Mouse (Mus musculus) intestine, embryonic 14.5 days (tissue): ENCODE measurements around the gene Masp2. TPM values are rescaled to one million over a fixed set of nuclear protein-coding genes. Genes with fewer than 3 reads are reported as not detected.

Experiments
- ATAC-seq: fragments of 200-750 bp; cut with Nextera tagmentation; replicated peaks from 2 replicates; pipeline ENCODE4 v1.8.0; 2017; ENCODE audit warnings: low read depth, moderate number of reproducible peaks, moderate TSS enrichment, moderate library complexity; ENCODE audit not compliant: low FRiP score, low TSS enrichment
- DNase-seq: peaks from one replicate; pipeline ENCODE4 v3.0.0-alpha.2; 2018; ENCODE audit warnings: low spot score
- H3K27ac ChIP-seq: fragments of 300-500 bp; sonication (generic); 2 replicates; pipeline ENCODE4 v1.5.1; 2014; ENCODE audit warnings: low read depth, mild to moderate bottlenecking, control low read depth
- H3K27me3 ChIP-seq: fragments of 300-500 bp; sonication (generic); replicated peaks from 2 replicates; pipeline ENCODE4 v1.6.1; 2014; ENCODE audit warnings: low read length, control low read depth; ENCODE audit not compliant: control insufficient read depth, insufficient read depth
- H3K36me3 ChIP-seq: fragments of 300-500 bp; sonication (generic); 2 replicates; pipeline ENCODE4 v1.6.1; 2014; ENCODE audit warnings: low read length, control low read depth; ENCODE audit not compliant: control insufficient read depth, insufficient read depth
- H3K4me1 ChIP-seq: fragments of 300-500 bp; sonication (generic); replicated peaks from 2 replicates; pipeline ENCODE4 v1.6.1; 2014; ENCODE audit warnings: low read length, control low read depth, mixed read lengths; ENCODE audit not compliant: control insufficient read depth, insufficient read depth
- H3K4me2 ChIP-seq: fragments of 300-500 bp; sonication (generic); 2 replicates; pipeline ENCODE4 v1.6.1; 2014; ENCODE audit warnings: low read length
- H3K4me3 ChIP-seq: fragments of 300-500 bp; sonication (generic); 2 replicates; pipeline ENCODE4 v1.5.1; 2014; ENCODE audit warnings: low read depth, low read length, control low read depth, mixed read lengths
- H3K9ac ChIP-seq: fragments of 300-500 bp; sonication (generic); 2 replicates; pipeline ENCODE4 v1.6.1; 2014; ENCODE audit warnings: mild to moderate bottlenecking, low read length
- H3K9me3 ChIP-seq: fragments of 300-500 bp; sonication (generic); 2 replicates; pipeline ENCODE4 v1.6.1; 2016; ENCODE audit warnings: low read length, control low read depth; ENCODE audit not compliant: control insufficient read depth
- WGBS: fragments of 180-500 bp; shearing (Covaris S2); extraction: QIAGEN DNeasy Blood & Tissue Kit; methylation state at CpG from one replicate; pipeline ENCODE4 v1.1.7; 2014; 5-methylcytosine and 5-hydroxymethylcytosine counted together
- polyA plus RNA-seq: library from polyadenylated mRNA; unstranded; fragments of >200 nt; fragmentation: Nextera tagmentation; extraction: Ambion mirVana; gene quantifications from 2 replicates; pipeline ENCODE4 v1.2.1, GENCODE M21; 2014

The Masp2 gene
- polyA plus RNA-seq, 1 experiment from 2014 or later, result 0.28 TPM

- DNase-seq (no peak), ATAC-seq (no peak)
- no peaks in the 10 kb centered on the region for H3K4me1 ChIP-seq
- no peaks in the 10 kb centered on the region for H3K9me3 ChIP-seq
- H3K27ac ChIP-seq, result no peak overlapping the region
- no peak overlapping the region for H3K4me3 ChIP-seq
- H3K36me3 ChIP-seq, result no peaks in the 10 kb centered on the region
- H3K9ac ChIP-seq, result no peak overlapping the region
- WGBS, result 78% methylated on average over 7 of the region's 7 CpGs
- H3K27me3 ChIP-seq, result no peaks in the 10 kb centered on the region
- H3K4me2 ChIP-seq, result no peak overlapping the region
Observed at GRCm38 (mm10) chr4:148604141-148604540, 1.8 kb downstream of the Masp2 start.

GRCm38 (mm10) chr4:148604541-148605165 is 2.3 kb downstream of the Masp2 start:
- DNase-seq (peak; percentile 71), ATAC-seq (0 out of 2 replicates have a peak, but pooled peaks have one; percentile 11)
- Histone ChIP-seq H3K9me3 (no peaks in the 10 kb centered on the region), H3K4me1 (no peaks in the 10 kb centered on the region), H3K4me2 (no peak overlapping the region), H3K27me3 (no peaks in the 10 kb centered on the region), H3K36me3 (peaks cover under 1% of the 10 kb centered on the region; the same call in 1 of the 2 replicates), H3K27ac (no peak overlapping the region), H3K4me3 (no peak overlapping the region), H3K9ac (no peak overlapping the region)
- 93% methylated on average over 3 of the region's 3 CpGs for WGBS

- Histone ChIP-seq H3K27ac (no peak overlapping the region), H3K4me1 (no peaks in the 10 kb centered on the region), H3K27me3 (no peaks in the 10 kb centered on the region), H3K36me3 (peaks cover 18% of the 10 kb centered on the region), H3K9me3 (no peaks in the 10 kb centered on the region), H3K9ac (no peak overlapping the region), H3K4me3 (no peak overlapping the region), H3K4me2 (no peak overlapping the region)
- 24% methylated on average over 5 of the region's 5 CpGs for WGBS
- ATAC-seq (no peak), DNase-seq (peak; percentile 78)
Observed at GRCm38 (mm10) chr4:148607758-148608157, 5.4 kb downstream of the Masp2 start.

GRCm38 (mm10) chr4:148609805-148610204 is 7.5 kb downstream of the Masp2 start:
- no peak for ATAC-seq

GRCm38 (mm10) chr4:148610631-148611364 is 8.4 kb downstream of the Masp2 start:
- H3K27ac ChIP-seq, result no peak overlapping the region

More at GRCm38 (mm10) chr4:148609805-148610204, 7.5 kb downstream of the Masp2 start:
- Histone ChIP-seq H3K9ac (no peak overlapping the region), H3K4me3 (no peak overlapping the region), H3K27ac (no peak overlapping the region), H3K4me1 (no peaks in the 10 kb centered on the region), H3K36me3 (peaks cover 32% of the 10 kb centered on the region), H3K4me2 (no peak overlapping the region), H3K27me3 (no peaks in the 10 kb centered on the region), H3K9me3 (no peaks in the 10 kb centered on the region)
- no peak for DNase-seq
- 86% methylated on average over 5 of the region's 5 CpGs for WGBS

GRCm38 (mm10) chr4:148612557-148612956 is 10.2 kb downstream of the Masp2 start:
- H3K4me2 ChIP-seq, result no peak overlapping the region

More at GRCm38 (mm10) chr4:148610631-148611364, 8.4 kb downstream of the Masp2 start:
- Histone ChIP-seq H3K4me1 (no peaks in the 10 kb centered on the region), H3K9me3 (no peaks in the 10 kb centered on the region), H3K9ac (no peak overlapping the region), H3K4me2 (no peak overlapping the region), H3K4me3 (no peak overlapping the region), H3K27me3 (no peaks in the 10 kb centered on the region), H3K36me3 (peaks cover 42% of the 10 kb centered on the region)
- 71% methylated on average over 5 of the region's 5 CpGs for WGBS
- ATAC-seq (no peak), DNase-seq (no peak)

GRCm38 (mm10) chr4:148613738-148614137 is 11.4 kb downstream of the Masp2 start:
- no peak overlapping the region for H3K9ac ChIP-seq
- peaks cover 69% of the 10 kb centered on the region for H3K36me3 ChIP-seq
- no peak overlapping the region for H3K4me3 ChIP-seq
- DNase-seq (no peak), ATAC-seq (no peak)
- H3K27ac ChIP-seq, result no peak overlapping the region
- WGBS, result 85% methylated on average over 9 of the region's 9 CpGs
- no peaks in the 10 kb centered on the region for H3K4me1 ChIP-seq
- no peaks in the 10 kb centered on the region for H3K9me3 ChIP-seq
- H3K4me2 ChIP-seq, result no peak overlapping the region
- no peaks in the 10 kb centered on the region for H3K27me3 ChIP-seq

More at GRCm38 (mm10) chr4:148612557-148612956, 10.2 kb downstream of the Masp2 start:
- Histone ChIP-seq H3K27ac (no peak overlapping the region), H3K27me3 (no peaks in the 10 kb centered on the region), H3K9me3 (no peaks in the 10 kb centered on the region), H3K9ac (no peak overlapping the region), H3K4me3 (no peak overlapping the region), H3K36me3 (peaks cover 59% of the 10 kb centered on the region), H3K4me1 (no peaks in the 10 kb centered on the region)
- ATAC-seq (no peak), DNase-seq (peak; percentile 53)
- WGBS, result 40% methylated on average over 4 of the region's 4 CpGs

GRCm38 (mm10) chr4:148619805-148620204 is 17.5 kb downstream of the Masp2 start:
- Histone ChIP-seq H3K4me3 (no peak overlapping the region), H3K36me3 (peaks cover 98% of the 10 kb centered on the region), H3K9me3 (no peaks in the 10 kb centered on the region), H3K9ac (no peak overlapping the region), H3K4me1 (peaks cover 9% of the 10 kb centered on the region), H3K4me2 (no peak overlapping the region), H3K27me3 (no peaks in the 10 kb centered on the region), H3K27ac (no peak overlapping the region)
- ATAC-seq, result no peak
- no peak for DNase-seq
- 57% methylated on average over 1 of the region's 1 CpGs for WGBS
